Mouse (Mus musculus): ENCODE measurements around the gene Atl2.

- TF ChIP-seq CTCF (IDR thresholded peaks at IDR 0.05) (no peak), EP300 (IDR thresholded peaks at IDR 0.05) (no peak)
Observed at GRCm38 (mm10) chr17:79918484-79919004, 22.6 kb upstream of the Atl2 start.
